Mouse (Mus musculus) kidney, adult 2 months (tissue): Measurements from ENCODE around the gene Kpnb1. TPM values are rescaled to one million over a fixed set of nuclear protein-coding genes. Genes with fewer than 3 reads are reported as not detected.

Experiments used
- DNase-seq: peaks from one replicate; pipeline ENCODE4 v3.0.0; 2021
- H3K27ac ChIP-seq: fragments of 200-500 bp; 2 replicates; pipeline ENCODE4 v1.5.1; 2012; ENCODE audit warnings: low read depth, low read length, control low read depth, inconsistent platforms; ENCODE audit not compliant: insufficient read depth
- H3K27me3 ChIP-seq: fragments of 200-500 bp; replicated peaks from 2 replicates; pipeline ENCODE4 v1.6.1; 2012; ENCODE audit warnings: mild to moderate bottlenecking, moderate library complexity, low read length, inconsistent platforms; ENCODE audit not compliant: control insufficient read depth, insufficient read depth
- H3K36me3 ChIP-seq: fragments of 200-500 bp; 2 replicates; pipeline ENCODE4 v1.6.1; 2012; ENCODE audit warnings: mild to moderate bottlenecking, moderate library complexity, low read length, inconsistent platforms; ENCODE audit not compliant: control insufficient read depth, insufficient read depth
- H3K4me1 ChIP-seq: fragments of 200-500 bp; 2 replicates; pipeline ENCODE4 v1.6.1; 2011; ENCODE audit warnings: low read length; ENCODE audit not compliant: control insufficient read depth, insufficient read depth
- H3K4me3 ChIP-seq: fragments of 200-500 bp; 2 replicates; pipeline ENCODE4 v1.5.1; 2011; ENCODE audit warnings: mild to moderate bottlenecking, low read depth, low read length, control low read depth; ENCODE audit not compliant: insufficient read depth
- CTCF ChIP-seq: fragments of 200-500 bp; conservative IDR thresholded peaks from 2 replicates; pipeline ENCODE4 v1.5.1; 2011; ENCODE audit warnings: low read depth, mild to moderate bottlenecking, control low read depth, low read length, moderate library complexity, mixed read lengths; ENCODE audit not compliant: insufficient read depth, insufficient read length
- POLR2A ChIP-seq: fragments of 200-500 bp; IDR thresholded peaks from one replicate; pipeline ENCODE4 v1.6.1; 2011; ENCODE audit warnings: low read depth, low read length, control low read depth
- WGBS: fragments of 180-500 bp; shearing (Covaris S2); methylation state at CpG from one replicate; pipeline ENCODE4 v1.1.7; 2018; 5-methylcytosine and 5-hydroxymethylcytosine counted together
- polyA plus RNA-seq: library from polyadenylated mRNA; depleted of rRNA; stranded (reverse); fragments of >200 nt; gene quantifications from 2 replicates; pipeline ENCODE4 v1.2.3, GENCODE M21; 2012

Gene Kpnb1
- polyA plus RNA-seq, 1 experiment = 25.6 TPM

- H3K4me3 ChIP-seq = no peak overlapping the region
- H3K27me3 ChIP-seq = no peaks in the 10 kb centered on the region
- TF ChIP-seq CTCF = no peak
- H3K36me3 ChIP-seq = peaks cover 23% of the 10 kb centered on the region
- H3K27ac ChIP-seq = no peak overlapping the region
- DNase-seq = no peak
- WGBS = 83% methylated on average over 3 of the region's 3 CpGs
- H3K4me1 ChIP-seq = peaks cover 1% of the 10 kb centered on the region; the same call in 1 of the 2 replicates
Measured at GRCm38 (mm10) chr11:97220211-97220610, 32.5 kb upstream of the Kpnb1 start.

GRCm38 (mm10) chr11:97214411-97214810 is 26.7 kb upstream of the Kpnb1 start:
- TF ChIP-seq CTCF (no peak), POLR2A (no peak)
- Histone ChIP-seq H3K27ac (0 out of 2 replicates have a peak overlapping the region, but pooled peaks have one; percentile 40), H3K4me1 (peaks cover 14% of the 10 kb centered on the region), H3K36me3 (peaks cover 17% of the 10 kb centered on the region), H3K4me3 (no peak overlapping the region), H3K27me3 (no peaks in the 10 kb centered on the region)
- DNase-seq = peak; percentile 60
- 65% methylated on average over 5 of the region's 5 CpGs for WGBS

GRCm38 (mm10) chr11:97210728-97211400 is 23.2 kb upstream of the Kpnb1 start:
- Histone ChIP-seq H3K4me1 (peaks cover 14% of the 10 kb centered on the region), H3K4me3 (no peak overlapping the region), H3K36me3 (peaks cover 8% of the 10 kb centered on the region), H3K27me3 (no peaks in the 10 kb centered on the region), H3K27ac (peak overlapping the region; percentile 59)
- WGBS = 38% methylated on average over 9 of the region's 9 CpGs
- no peak for TF ChIP-seq CTCF
- TF ChIP-seq POLR2A = no peak
- peak; percentile 82 for DNase-seq

GRCm38 (mm10) chr11:97207011-97207422 is 19.3 kb upstream of the Kpnb1 start:
- H3K4me1 ChIP-seq = peaks cover 8% of the 10 kb centered on the region
- DNase-seq = no peak
- 65% methylated on average over 8 of the region's 8 CpGs for WGBS
- peaks cover 3% of the 10 kb centered on the region; the same call in 1 of the 2 replicates for H3K36me3 ChIP-seq
- no peak overlapping the region for H3K27ac ChIP-seq
- TF ChIP-seq POLR2A (no peak), CTCF (no peak)
- H3K27me3 ChIP-seq = no peaks in the 10 kb centered on the region
- no peak overlapping the region for H3K4me3 ChIP-seq

- no peak for DNase-seq
- H3K36me3 ChIP-seq = no peaks in the 10 kb centered on the region
- no peak overlapping the region for H3K27ac ChIP-seq
- TF ChIP-seq POLR2A (no peak), CTCF (no peak)
- H3K27me3 ChIP-seq = no peaks in the 10 kb centered on the region
- H3K4me1 ChIP-seq = no peaks in the 10 kb centered on the region; the same call in 1 of the 2 replicates
- WGBS = 75% methylated on average over 6 of the region's 6 CpGs
- H3K4me3 ChIP-seq = no peak overlapping the region
Measured at GRCm38 (mm10) chr11:97199519-97199918, 11.8 kb upstream of the Kpnb1 start.

- Histone ChIP-seq H3K27me3 (no peaks in the 10 kb centered on the region), H3K4me1 (no peaks in the 10 kb centered on the region; the same call in 1 of the 2 replicates), H3K27ac (no peak overlapping the region), H3K36me3 (no peaks in the 10 kb centered on the region), H3K4me3 (no peak overlapping the region)
- WGBS = 23% methylated on average over 5 of the region's 5 CpGs
- peak; percentile 57 for DNase-seq
- TF ChIP-seq POLR2A (no peak), CTCF (peak; percentile 76)
Measured at GRCm38 (mm10) chr11:97198601-97199000, 10.9 kb upstream of the Kpnb1 start.

GRCm38 (mm10) chr11:97197021-97197420 is 9.3 kb upstream of the Kpnb1 start:
- TF ChIP-seq POLR2A (no peak), CTCF (no peak)
- WGBS = 66% methylated on average over 8 of the region's 8 CpGs

More at GRCm38 (mm10) chr11:97197021-97197420, 9.3 kb upstream of the Kpnb1 start:
- no peaks in the 10 kb centered on the region for H3K27me3 ChIP-seq
- no peak overlapping the region for H3K4me3 ChIP-seq
- no peak for DNase-seq
- H3K27ac ChIP-seq = no peak overlapping the region
- no peaks in the 10 kb centered on the region for H3K36me3 ChIP-seq
- H3K4me1 ChIP-seq = no peaks in the 10 kb centered on the region; the same call in 1 of the 2 replicates
